Mouse (Mus musculus): ENCODE measurements at regions not wholly inside any gene's neighbourhood (a gene's known extent, or its start where the extent isn't known, plus 50 kb on each side); places are given as distances from the start of the nearest gene placed in this dataset.

GRCm38 (mm10) chr9:87346278-87346882 lies 91.0 kb upstream of the Cep162 start:
- TF ChIP-seq ZC3H11A (IDR thresholded peaks at IDR 0.05; ENCODE audit: borderline replicate concordance, low read depth, low read length) (no peak), ZNF384 (IDR thresholded peaks at IDR 0.05; ENCODE audit: low read depth, low read length) (no peak), HCFC1 (IDR thresholded peaks at IDR 0.05; ENCODE audit: borderline replicate concordance, insufficient read depth, low read length) (no peak), CHD2 (IDR thresholded peaks at IDR 0.05; ENCODE audit: low read depth, low read length) (no peak), MAFK (IDR thresholded peaks at IDR 0.05; ENCODE audit: insufficient read depth, low read depth, low read length) (no peak)
